Mouse (Mus musculus): ENCODE data around the gene Mptx1.
"Not testable (repeated sequence)": the region's sequence is repeated elsewhere in the genome, so short reads cannot be mapped to it uniquely, and the experiment has no call there.

Gene Mptx1

DNA sequence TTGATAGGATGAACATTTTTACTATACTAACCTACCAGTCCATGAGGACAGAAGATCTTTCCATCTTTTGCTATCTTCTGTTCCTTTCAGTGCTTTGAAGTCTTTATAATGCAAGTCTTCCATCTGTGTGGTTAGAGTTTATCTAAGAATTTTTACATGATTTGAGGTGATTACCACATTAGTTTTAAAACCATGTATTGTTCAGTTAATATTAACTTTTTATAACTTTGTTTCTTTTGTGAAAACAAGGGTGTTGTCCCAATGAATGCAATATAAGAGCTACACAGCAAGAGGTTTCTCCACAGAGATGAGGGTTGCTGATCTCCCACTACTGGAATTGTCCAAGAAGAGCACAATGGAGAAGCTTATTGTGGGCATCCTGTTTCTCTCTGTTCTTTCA, at the start of gene Mptx1:
TSS of gene Mptx1 (plus strand) at position 301 of the 400 bp plus-strand sequence.
- DNase-seq (ENCODE audit: low read depth) = no peak

DNA sequence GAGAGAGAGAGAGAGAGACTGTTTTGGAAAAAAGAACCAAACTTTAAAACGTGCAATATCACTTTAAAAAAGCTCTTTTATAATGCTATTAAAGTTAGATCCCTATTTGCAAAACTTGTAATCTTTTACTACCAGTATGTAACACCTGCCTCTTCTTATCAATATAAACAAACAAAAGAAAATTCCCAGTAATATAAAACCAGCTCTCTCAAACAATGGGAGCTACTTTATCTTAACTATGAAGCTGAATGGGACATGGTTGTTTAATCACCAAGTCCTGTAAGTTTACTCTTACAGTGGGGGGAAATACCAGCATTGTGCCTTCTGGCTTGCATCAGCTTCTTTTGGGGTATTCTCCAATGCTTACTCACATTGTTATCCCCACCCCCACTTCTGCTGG, 27.2 kb upstream of the Mptx1 start:
- no peak for DNase-seq (ENCODE audit: low read depth)

- no peak for DNase-seq (ENCODE audit: low read depth)
These were observed 13.0 kb upstream of the Mptx1 start for GRCm38 (mm10) chr1:174317308-174317707.

GRCm38 (mm10) chr1:174353636-174354035, 23.3 kb downstream of the Mptx1 start:
- not testable (repeated sequence) for DNase-seq (ENCODE audit: low read depth)

GRCm38 (mm10) chr1:174354640-174355039, 24.3 kb downstream of the Mptx1 start:
- DNase-seq (ENCODE audit: low read depth) = no peak

- DNase-seq (ENCODE audit: low read depth) = no peak
These were observed 34.6 kb downstream of the Mptx1 start, which contains the start of gene Olfr417 for GRCm38 (mm10) chr1:174364882-174365451. Gene Olfr417 (plus strand): TSS chr1:174365122.

GRCm38 (mm10) chr1:174373799-174374198, 43.5 kb downstream of the Mptx1 start:
- no peak for DNase-seq (ENCODE audit: low read depth)
